Mouse (Mus musculus): ENCODE measurements around the gene Psmb7. TPM values are rescaled to one million over a fixed set of nuclear protein-coding genes. Genes with fewer than 3 reads are reported as not detected.

Gene Psmb7
- polyA plus RNA-seq, 1 experiment from 2014 or later: 267 TPM

DNA sequence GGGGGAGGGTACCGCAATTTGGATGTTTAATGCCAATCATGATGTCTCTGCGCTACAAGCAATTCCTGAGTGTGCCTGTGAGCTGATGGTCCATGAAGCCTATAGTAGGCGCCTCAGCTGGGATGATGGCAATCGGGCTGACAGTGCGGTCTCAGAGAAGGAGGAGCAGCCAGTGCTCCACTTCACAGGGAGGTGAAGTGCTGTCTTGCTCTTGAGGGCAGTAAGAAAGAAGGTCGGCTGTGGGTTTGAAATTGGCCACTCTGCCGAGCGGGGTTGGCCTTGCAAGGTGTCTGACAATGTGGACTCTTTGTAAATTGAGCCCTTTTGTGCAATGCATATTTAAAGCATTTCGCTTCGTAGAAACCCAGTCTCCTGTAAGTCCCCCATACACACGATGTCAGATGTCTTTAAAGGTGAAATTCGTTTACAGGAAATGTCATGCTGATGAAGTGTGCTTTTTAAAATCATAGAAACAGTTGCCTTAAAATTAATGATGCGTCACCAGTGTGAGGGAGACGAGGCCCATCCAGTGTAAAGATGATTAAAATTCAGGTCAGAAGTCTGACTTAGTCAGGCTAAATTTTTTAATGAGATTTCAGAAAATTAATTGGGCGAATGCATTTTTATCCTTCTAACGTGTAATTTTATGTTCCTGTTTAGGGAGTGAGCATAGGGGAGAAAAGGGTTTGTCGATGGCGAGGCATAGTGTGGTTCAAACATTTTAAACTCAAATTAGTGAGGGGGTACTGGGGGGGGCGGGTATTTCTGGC lies 89.5 kb downstream of the Psmb7 start:
- no peak for ATAC-seq (ENCODE audit: insufficient number of reproducible peaks, insufficient read depth, low FRiP score, low TSS enrichment)

DNA sequence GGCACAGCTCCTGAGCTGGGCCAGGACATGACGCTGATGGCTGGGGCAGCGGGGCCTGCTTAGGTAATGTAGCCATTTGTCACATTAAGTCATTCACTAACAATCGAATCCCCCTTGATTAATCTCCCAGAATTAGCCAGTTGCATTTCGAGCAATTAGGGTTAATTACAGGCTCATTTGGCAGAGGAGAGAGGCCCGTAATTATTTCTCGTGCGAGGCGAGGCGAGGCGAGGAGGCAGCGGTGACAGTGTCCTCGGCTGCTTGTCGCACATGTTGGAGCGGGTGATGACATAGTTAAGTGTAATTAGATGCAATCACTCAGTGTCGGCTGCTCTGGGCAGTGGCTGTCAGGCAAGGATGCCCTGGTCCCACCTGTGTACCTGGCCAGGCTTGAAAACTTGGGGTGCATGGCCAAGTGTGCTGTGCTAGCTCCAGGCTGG lies 91.9 kb downstream of the Psmb7 start:
- 0 out of 2 replicates have a peak, but pooled peaks cover 8% of the 10 kb centered on the region for H3K4me1 ChIP-seq
- no peak overlapping the region for H3K27ac ChIP-seq
- no peaks in the 10 kb centered on the region for H3K9me3 ChIP-seq
- H3K4me2 ChIP-seq (replicated peaks): no peak overlapping the region
- H3K36me3 ChIP-seq: peaks cover 28% of the 10 kb centered on the region
- 57% methylated on average over 15 of the region's 15 CpGs for WGBS
- H3K27me3 ChIP-seq: no peaks in the 10 kb centered on the region
- H3K4me3 ChIP-seq: no peak overlapping the region
- H3K9ac ChIP-seq: no peak overlapping the region
- peak; percentile 45; the same call in 1 of the 2 replicates for ATAC-seq (ENCODE audit: insufficient number of reproducible peaks, insufficient read depth, low FRiP score, low TSS enrichment)

More for the DNA sequence above, 89.5 kb downstream of the Psmb7 start:
- 76% methylated on average over 19 of the region's 19 CpGs for WGBS
- Histone ChIP-seq H3K9ac (no peak overlapping the region), H3K27ac (no peak overlapping the region), H3K4me1 (no peaks in the 10 kb centered on the region), H3K4me2 (replicated peaks) (no peak overlapping the region), H3K27me3 (no peaks in the 10 kb centered on the region), H3K36me3 (peaks cover 43% of the 10 kb centered on the region), H3K9me3 (no peaks in the 10 kb centered on the region), H3K4me3 (no peak overlapping the region)

DNA sequence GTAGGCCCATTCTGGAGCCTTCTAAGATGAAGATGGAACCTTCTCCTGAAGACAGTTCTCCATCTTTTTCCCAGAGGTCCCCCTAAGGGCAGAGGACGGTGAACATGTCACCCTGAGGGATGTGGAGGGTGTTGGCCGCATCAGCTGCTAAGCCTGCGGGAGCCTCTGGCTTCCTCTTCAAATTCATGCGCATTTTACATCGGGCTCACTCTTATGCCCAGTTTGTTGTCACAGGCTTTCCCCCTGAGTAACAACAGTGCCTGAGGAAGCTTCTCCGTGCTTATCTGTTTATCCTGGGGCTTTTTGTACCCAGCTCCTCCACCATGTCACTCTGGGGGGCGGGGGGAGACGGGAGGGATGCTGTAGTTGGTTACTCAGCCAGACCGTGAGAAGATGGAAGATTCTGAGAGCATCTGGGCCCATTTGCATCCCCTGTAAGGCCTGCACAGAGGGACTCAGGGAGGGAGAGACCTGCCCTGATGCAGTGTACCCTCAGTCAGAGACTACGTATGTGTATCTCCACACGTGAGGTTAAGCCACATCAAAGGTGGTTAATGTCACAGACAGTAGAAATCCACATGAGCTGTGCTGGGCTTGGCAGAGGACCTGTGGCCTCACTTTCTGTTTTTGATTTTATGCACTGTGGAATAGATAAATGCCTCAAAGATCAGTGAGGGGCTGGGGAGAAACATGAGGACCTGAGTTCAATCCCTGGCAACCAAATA lies 95.9 kb downstream of the Psmb7 start:
- Histone ChIP-seq H3K9me3 (no peaks in the 10 kb centered on the region), H3K36me3 (peaks cover 24% of the 10 kb centered on the region), H3K27me3 (no peaks in the 10 kb centered on the region), H3K9ac (no peak overlapping the region), H3K4me2 (replicated peaks) (no peak overlapping the region), H3K4me3 (no peak overlapping the region), H3K4me1 (peaks cover 32% of the 10 kb centered on the region), H3K27ac (no peak overlapping the region)
- WGBS: 61% methylated on average over 11 of the region's 11 CpGs
- ATAC-seq (ENCODE audit: insufficient number of reproducible peaks, insufficient read depth, low FRiP score, low TSS enrichment): no peak

DNA sequence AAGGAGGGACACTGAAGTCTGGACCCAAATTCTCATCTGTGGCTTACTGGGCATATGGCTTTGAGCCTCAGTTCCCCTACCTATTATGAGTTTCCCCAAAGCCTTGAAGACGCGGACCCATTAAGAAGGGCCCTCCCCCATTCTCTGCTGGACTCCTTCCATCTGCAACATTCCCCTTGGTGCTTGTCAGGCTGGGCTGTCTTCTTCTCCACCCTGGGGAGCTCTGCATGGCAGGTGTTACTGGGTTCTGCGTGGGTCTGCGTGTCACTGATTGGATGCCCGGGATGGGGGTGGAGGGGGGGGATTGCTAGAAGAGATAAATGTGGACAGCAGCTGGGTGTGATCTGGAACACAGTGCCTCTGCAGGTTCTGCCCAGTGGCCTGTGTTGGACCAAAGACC lies 97.1 kb downstream of the Psmb7 start:
- no peak for ATAC-seq (ENCODE audit: insufficient number of reproducible peaks, insufficient read depth, low FRiP score, low TSS enrichment)
- Histone ChIP-seq H3K4me3 (no peak overlapping the region), H3K36me3 (peaks cover 14% of the 10 kb centered on the region), H3K9me3 (no peaks in the 10 kb centered on the region), H3K27ac (no peak overlapping the region), H3K27me3 (no peaks in the 10 kb centered on the region), H3K9ac (no peak overlapping the region), H3K4me1 (peaks cover 32% of the 10 kb centered on the region), H3K4me2 (replicated peaks) (no peak overlapping the region)
- 76% methylated on average over 5 of the region's 5 CpGs for WGBS

DNA sequence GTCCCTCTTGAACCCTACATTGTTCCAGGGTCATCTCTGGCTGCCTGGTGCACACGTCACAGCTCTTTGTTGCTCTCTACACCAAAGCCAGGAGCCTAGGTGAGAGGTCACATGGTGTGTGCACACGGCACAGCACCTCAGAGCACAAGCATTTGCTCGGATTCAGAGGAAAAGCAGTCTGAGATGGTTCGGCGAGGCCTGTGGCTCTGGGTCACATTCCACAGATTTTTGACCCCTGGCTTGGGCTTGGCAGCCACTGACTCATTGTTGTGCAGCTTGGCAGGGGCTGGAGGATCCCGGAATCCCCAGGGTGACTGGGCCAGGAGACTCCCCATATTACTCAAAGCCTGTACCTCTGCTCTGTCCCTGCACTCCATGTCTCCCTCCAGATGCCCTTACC lies 97.7 kb downstream of the Psmb7 start:
- no peak overlapping the region for H3K4me3 ChIP-seq
- H3K4me1 ChIP-seq: peaks cover 32% of the 10 kb centered on the region
- H3K9ac ChIP-seq: no peak overlapping the region
- no peaks in the 10 kb centered on the region for H3K27me3 ChIP-seq
- H3K27ac ChIP-seq: no peak overlapping the region; the same call in 1 of the 2 replicates
- H3K9me3 ChIP-seq: no peaks in the 10 kb centered on the region
- H3K4me2 ChIP-seq (replicated peaks): no peak overlapping the region
- H3K36me3 ChIP-seq: peaks cover 9% of the 10 kb centered on the region
- 0 out of 2 replicates have a peak, but pooled peaks have one; percentile 13 for ATAC-seq (ENCODE audit: insufficient number of reproducible peaks, insufficient read depth, low FRiP score, low TSS enrichment)
- 10% methylated on average over 6 of the region's 6 CpGs for WGBS

DNA sequence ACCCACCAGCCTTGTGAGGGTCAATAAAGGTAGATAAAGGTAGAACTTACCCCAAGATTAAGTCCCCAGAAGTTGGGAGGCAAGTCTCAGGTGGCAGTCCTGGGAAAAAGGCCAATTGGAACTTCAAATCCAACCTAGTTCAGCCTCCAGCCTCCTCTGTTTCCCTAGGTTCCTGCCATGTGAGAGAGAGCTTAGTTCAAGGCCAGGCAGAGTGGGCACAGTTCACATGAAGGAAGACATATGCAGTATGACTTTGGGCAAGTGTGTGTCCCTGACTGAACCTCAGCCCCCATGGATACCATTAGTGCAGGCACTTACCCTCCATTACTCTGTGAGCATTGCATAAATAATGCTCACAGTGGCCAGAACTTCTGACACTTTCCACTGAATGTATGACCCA lies 98.2 kb downstream of the Psmb7 start:
- Histone ChIP-seq H3K9ac (no peak overlapping the region), H3K27me3 (no peaks in the 10 kb centered on the region), H3K9me3 (no peaks in the 10 kb centered on the region), H3K27ac (no peak overlapping the region; the same call in 1 of the 2 replicates), H3K36me3 (peaks cover 5% of the 10 kb centered on the region; the same call in 1 of the 2 replicates), H3K4me3 (no peak overlapping the region), H3K4me1 (peaks cover 32% of the 10 kb centered on the region), H3K4me2 (replicated peaks) (no peak overlapping the region)
- ATAC-seq (ENCODE audit: insufficient number of reproducible peaks, insufficient read depth, low FRiP score, low TSS enrichment): no peak

DNA sequence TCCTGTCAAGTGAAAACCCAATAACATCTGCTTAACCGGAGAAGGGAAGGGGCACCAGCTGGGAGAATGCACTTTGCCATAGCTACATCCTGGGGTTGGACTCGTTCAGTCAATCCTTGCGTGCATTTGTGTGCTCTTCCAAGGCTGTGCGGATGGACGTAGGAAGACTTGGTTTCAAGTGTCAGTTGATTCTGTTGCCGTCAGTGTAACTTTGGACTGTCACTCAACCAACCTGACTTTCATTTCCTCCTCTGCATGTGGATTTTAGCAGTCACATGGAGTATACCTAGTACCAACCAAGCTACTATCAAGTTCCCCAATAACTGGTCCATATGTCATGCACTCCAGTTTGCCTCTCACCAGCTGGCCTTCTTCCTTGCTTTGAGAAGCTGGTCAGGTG lies 98.9 kb downstream of the Psmb7 start:
- ATAC-seq (ENCODE audit: insufficient number of reproducible peaks, insufficient read depth, low FRiP score, low TSS enrichment): no peak
- WGBS: 59% methylated on average over 6 of the region's 6 CpGs

DNA sequence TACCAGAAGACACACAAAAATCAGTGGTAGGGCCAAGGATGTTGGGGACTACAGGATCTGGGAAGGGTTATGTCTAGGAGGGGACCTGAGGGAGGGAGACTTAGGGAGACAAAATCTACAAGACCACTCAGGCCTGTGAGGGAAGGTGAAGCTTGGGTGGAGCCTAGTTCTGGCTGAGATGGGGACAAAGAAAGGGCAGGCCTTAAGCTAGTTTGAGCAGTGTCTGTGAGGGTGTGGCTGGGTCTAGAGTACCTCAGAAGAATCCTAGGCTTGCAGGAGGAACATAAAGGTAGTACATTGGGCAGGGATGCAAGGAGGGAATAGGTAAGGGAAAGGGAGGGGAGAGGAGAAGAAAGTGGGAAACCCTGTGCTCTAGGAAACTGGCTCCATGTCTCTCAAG lies 99.5 kb downstream of the Psmb7 start:
- Histone ChIP-seq H3K27me3 (no peaks in the 10 kb centered on the region), H3K4me1 (peaks cover 32% of the 10 kb centered on the region), H3K4me3 (no peak overlapping the region), H3K9ac (no peak overlapping the region), H3K9me3 (no peaks in the 10 kb centered on the region), H3K27ac (no peak overlapping the region), H3K36me3 (no peaks in the 10 kb centered on the region), H3K4me2 (replicated peaks) (no peak overlapping the region)
- ATAC-seq (ENCODE audit: insufficient number of reproducible peaks, insufficient read depth, low FRiP score, low TSS enrichment): no peak

More for the DNA sequence above, 98.9 kb downstream of the Psmb7 start:
- Histone ChIP-seq H3K4me1 (peaks cover 32% of the 10 kb centered on the region), H3K9ac (no peak overlapping the region), H3K27ac (no peak overlapping the region), H3K27me3 (no peaks in the 10 kb centered on the region), H3K36me3 (no peaks in the 10 kb centered on the region), H3K4me2 (replicated peaks) (no peak overlapping the region), H3K4me3 (no peak overlapping the region), H3K9me3 (no peaks in the 10 kb centered on the region)

DNA sequence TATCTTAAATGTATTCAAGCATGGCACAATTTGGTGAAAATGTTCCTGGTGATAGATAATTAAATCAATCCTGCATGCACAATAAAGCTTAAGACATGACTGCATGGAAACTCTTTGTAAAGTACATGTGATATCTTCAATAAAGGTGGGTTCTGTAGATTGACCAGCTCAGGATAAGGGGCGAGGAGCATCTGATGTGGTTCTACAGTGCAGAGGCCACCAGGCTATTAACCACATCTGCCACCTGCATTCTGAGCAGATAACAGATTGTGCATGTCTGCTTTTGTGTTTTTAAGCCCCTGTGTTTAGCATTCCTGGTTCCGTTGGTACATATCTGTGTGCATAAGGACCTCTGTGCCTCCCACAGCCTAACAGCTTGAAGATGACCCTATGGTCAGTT lies 100.7 kb downstream of the Psmb7 start:
- no peak overlapping the region for H3K4me2 ChIP-seq (replicated peaks)
- no peak overlapping the region for H3K27ac ChIP-seq
- no peaks in the 10 kb centered on the region for H3K36me3 ChIP-seq
- no peak for ATAC-seq (ENCODE audit: insufficient number of reproducible peaks, insufficient read depth, low FRiP score, low TSS enrichment)
- no peaks in the 10 kb centered on the region for H3K9me3 ChIP-seq
- no peaks in the 10 kb centered on the region for H3K27me3 ChIP-seq
- H3K4me1 ChIP-seq: peaks cover 29% of the 10 kb centered on the region
- no peak overlapping the region for H3K9ac ChIP-seq
- H3K4me3 ChIP-seq: no peak overlapping the region
- WGBS: 84% methylated on average over 2 of the region's 2 CpGs

DNA sequence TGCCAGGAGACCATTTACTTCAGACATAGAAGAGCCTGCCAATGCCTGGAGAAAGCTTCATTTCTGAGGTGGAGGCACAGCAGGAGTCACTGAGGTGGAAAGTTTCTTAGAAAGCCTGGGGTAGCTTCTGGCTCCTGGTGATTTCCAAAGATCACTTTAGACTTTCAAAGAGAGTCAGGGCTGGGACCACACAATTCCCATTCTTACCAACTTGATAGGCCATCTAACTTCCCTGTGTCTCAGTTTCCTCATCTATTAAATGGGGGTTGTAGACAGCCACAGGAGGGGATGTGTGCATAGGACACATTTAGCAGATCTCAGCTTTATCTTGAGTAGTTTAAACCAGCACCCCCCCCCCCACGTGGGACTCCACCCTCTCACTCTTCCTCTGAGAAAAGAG lies 101.5 kb downstream of the Psmb7 start:
- Histone ChIP-seq H3K27me3 (no peaks in the 10 kb centered on the region), H3K4me1 (peaks cover 26% of the 10 kb centered on the region), H3K9me3 (no peaks in the 10 kb centered on the region), H3K36me3 (no peaks in the 10 kb centered on the region), H3K9ac (no peak overlapping the region), H3K4me3 (no peak overlapping the region), H3K27ac (no peak overlapping the region), H3K4me2 (replicated peaks) (no peak overlapping the region)
- 64% methylated on average over 1 of the region's 1 CpGs for WGBS
- no peak for ATAC-seq (ENCODE audit: insufficient number of reproducible peaks, insufficient read depth, low FRiP score, low TSS enrichment)

DNA sequence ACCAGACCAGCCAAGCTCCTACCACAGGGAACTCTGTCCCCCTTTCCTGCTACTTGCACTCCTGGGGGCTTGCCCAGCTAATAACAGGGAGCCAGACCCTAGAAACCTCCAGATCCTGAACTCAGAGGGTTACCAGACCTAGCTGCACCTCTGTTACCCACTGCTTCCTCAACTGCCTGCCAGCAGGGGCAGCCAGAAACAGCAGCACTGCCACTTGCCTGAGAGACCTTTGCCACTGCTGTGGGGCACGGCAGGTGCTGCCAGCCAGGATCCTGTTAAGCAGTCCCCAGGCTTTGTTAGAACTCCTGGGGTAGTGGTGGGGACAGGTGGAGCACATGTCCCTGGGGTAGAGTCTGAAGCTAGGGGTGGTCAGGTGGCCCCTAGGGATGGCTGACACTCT lies 102.3 kb downstream of the Psmb7 start:
- H3K9ac ChIP-seq: no peak overlapping the region
- peaks cover 22% of the 10 kb centered on the region for H3K4me1 ChIP-seq
- no peak overlapping the region for H3K27ac ChIP-seq
- WGBS: 91% methylated on average over 1 of the region's 1 CpGs
- H3K27me3 ChIP-seq: no peaks in the 10 kb centered on the region
- no peak overlapping the region for H3K4me3 ChIP-seq
- no peak for ATAC-seq (ENCODE audit: insufficient number of reproducible peaks, insufficient read depth, low FRiP score, low TSS enrichment)
- no peaks in the 10 kb centered on the region for H3K9me3 ChIP-seq
- no peak overlapping the region for H3K4me2 ChIP-seq (replicated peaks)
- H3K36me3 ChIP-seq: no peaks in the 10 kb centered on the region

DNA sequence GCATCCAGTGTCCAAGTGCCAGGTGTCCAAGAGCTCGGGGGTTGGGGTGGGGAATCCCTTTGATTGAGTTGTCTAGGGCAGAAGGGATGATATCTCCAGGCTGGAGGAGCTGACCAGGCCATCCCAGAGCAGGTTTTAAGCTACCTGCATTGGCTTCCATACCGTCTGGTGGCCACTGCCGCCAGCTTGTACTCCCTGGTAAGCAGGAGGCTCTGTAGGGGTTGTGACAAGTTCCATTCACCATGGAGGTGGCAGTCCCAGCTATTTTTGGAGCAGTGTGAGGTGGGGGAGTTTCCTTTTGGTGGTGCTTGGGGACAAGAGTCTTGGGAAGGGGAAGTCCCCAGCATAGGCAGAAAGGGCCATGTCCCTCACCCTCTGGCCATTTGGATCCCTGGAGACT lies 102.8 kb downstream of the Psmb7 start:
- Histone ChIP-seq H3K9ac (no peak overlapping the region), H3K27ac (no peak overlapping the region), H3K9me3 (no peaks in the 10 kb centered on the region), H3K4me2 (replicated peaks) (no peak overlapping the region), H3K36me3 (no peaks in the 10 kb centered on the region), H3K4me3 (no peak overlapping the region), H3K27me3 (no peaks in the 10 kb centered on the region), H3K4me1 (peaks cover 18% of the 10 kb centered on the region)
- no peak for ATAC-seq (ENCODE audit: insufficient number of reproducible peaks, insufficient read depth, low FRiP score, low TSS enrichment)
- WGBS: 77% methylated on average over 3 of the region's 3 CpGs
